Mouse (Mus musculus): ENCODE measurements around the gene Tmem135.

Tmem135 gene

GRCm38 (mm10) chr7:89134884-89135511 lies 269.0 kb downstream of the Tmem135 start:
- in situ Hi-C loops (cut with MboI, MseI) = no loop called here

- in situ Hi-C loops (cut with MboI, MseI) = loop anchor here (10.0 kb wide), 2 partner anchors 581 to 781 kb away; no protein-coding TSS in a partner anchor
Observed at GRCm38 (mm10) chr7:89126063-89126882, 277.7 kb downstream of the Tmem135 start.

GRCm38 (mm10) chr7:89116261-89116664 lies 287.8 kb downstream of the Tmem135 start:
- in situ Hi-C loops (cut with MboI, MseI) = loop anchor here (5.0 to 25.0 kb wide), 3 partner anchors 1004 to 2004 kb away; no protein-coding TSS in a partner anchor

GRCm38 (mm10) chr7:89115633-89116032 lies 288.4 kb downstream of the Tmem135 start:
- in situ Hi-C loops (cut with MboI, MseI) = loop anchor here (5.0 to 25.0 kb wide), 3 partner anchors 1003 to 2003 kb away; no protein-coding TSS in a partner anchor

GRCm38 (mm10) chr7:89106421-89106820 lies 297.6 kb downstream of the Tmem135 start:
- in situ Hi-C loops (cut with MboI, MseI) = loop anchor here (25.0 kb wide), 2 partner anchors 994 to 1994 kb away; no protein-coding TSS in a partner anchor

- in situ Hi-C loops (cut with MboI, MseI) = loop anchor here (10.0 to 25.0 kb wide), 4 partner anchors 565 to 1987 kb away; no protein-coding TSS in a partner anchor
Observed at GRCm38 (mm10) chr7:89099756-89100155, 304.3 kb downstream of the Tmem135 start.

Data from T-helper 17 cell (primary cell).